Mouse (Mus musculus) common myeloid progenitor, adult 5-6 weeks (primary cell): ENCODE data around the gene Wdr25. TPM values are rescaled to one million over a fixed set of nuclear protein-coding genes. Genes with fewer than 3 reads are reported as not detected.

Experiments used
- ATAC-seq: replicated peaks from 2 replicates; pipeline ENCODE4 v1.8.0; 2016; ENCODE audit warnings: low read depth, mild to moderate bottlenecking, moderate TSS enrichment, inconsistent platforms; ENCODE audit not compliant: poor library complexity, severe bottlenecking
- total RNA-seq: library from RNA; stranded (forward); fragments of 200-1000, 187-1606 nt; gene quantifications from 2 replicates; pipeline ENCODE4 v1.2.3, GENCODE M21; 2017

Wdr25 gene
- total RNA-seq, 1 experiment from 2014 or later, result 13.5 TPM

- 0 out of 2 replicates have a peak, but pooled peaks have one; percentile 43 for ATAC-seq
These were observed 151.1 kb downstream of the Wdr25 start for GRCm38 (mm10) chr12:109044497-109044896.

- ATAC-seq, result no peak
These were observed 152.2 kb downstream of the Wdr25 start for GRCm38 (mm10) chr12:109045581-109045980.

- no peak for ATAC-seq
These were observed 156.5 kb downstream of the Wdr25 start for GRCm38 (mm10) chr12:109049949-109050348.

- no peak for ATAC-seq
These were observed 159.8 kb downstream of the Wdr25 start for GRCm38 (mm10) chr12:109053020-109053806.

GRCm38 (mm10) chr12:109057736-109058135, 164.3 kb downstream of the Wdr25 start:
- ATAC-seq, result no peak

- ATAC-seq, result no peak
These were observed 165.2 kb downstream of the Wdr25 start for GRCm38 (mm10) chr12:109058660-109059059.

GRCm38 (mm10) chr12:109067561-109068135, 174.2 kb downstream of the Wdr25 start:
- ATAC-seq, result peak; percentile 51

- no peak for ATAC-seq
These were observed 174.8 kb downstream of the Wdr25 start, which contains the start of gene Begain for GRCm38 (mm10) chr12:109068167-109068653. Begain (minus strand) TSS chr12:109068217.

GRCm38 (mm10) chr12:109068738-109069137, 175.3 kb downstream of the Wdr25 start:
- no peak for ATAC-seq

GRCm38 (mm10) chr12:109069751-109070150, 176.3 kb downstream of the Wdr25 start:
- ATAC-seq, result no peak

- peak; percentile 60 for ATAC-seq
These were observed 177.8 kb downstream of the Wdr25 start for GRCm38 (mm10) chr12:109071248-109071647.

GRCm38 (mm10) chr12:109074106-109074505, 180.7 kb downstream of the Wdr25 start:
- ATAC-seq, result peak; percentile 29; the same call in 1 of the 2 replicates

GRCm38 (mm10) chr12:109074777-109075285, 181.4 kb downstream of the Wdr25 start:
- no peak for ATAC-seq

GRCm38 (mm10) chr12:109077036-109077435, 183.6 kb downstream of the Wdr25 start:
- no peak for ATAC-seq

Other genes starting within 250 kb of the Wdr25 start
- gene Degs2, start 191.3 kb upstream of the Wdr25 start, total RNA-seq, result not detected in 2 replicates
- gene Yy1, start 100.7 kb upstream of the Wdr25 start, total RNA-seq, result 65.9 and 74.4 TPM in 2 replicates
- gene Slc25a29, start 57.7 kb upstream of the Wdr25 start, total RNA-seq, result 0.78 TPM in 1 of 2 replicates, not detected in the other
- 8.3 and 10.4 TPM in 2 replicates for gene Slc25a47, start 57.6 kb upstream of the Wdr25 start, total RNA-seq
- gene Wars, start 543 bp downstream of the Wdr25 start, total RNA-seq, result 40.2 and 48.6 TPM in 2 replicates
- not detected in 2 replicates for gene Begain, start 174.6 kb downstream of the Wdr25 start, total RNA-seq